Mouse (Mus musculus): ENCODE measurements around the gene Kcnj1. TPM values are rescaled to one million over a fixed set of nuclear protein-coding genes. Genes with fewer than 3 reads are reported as not detected.

Kcnj1 gene
- total RNA-seq, 1 experiment from 2014 or later = not detected

DNA sequence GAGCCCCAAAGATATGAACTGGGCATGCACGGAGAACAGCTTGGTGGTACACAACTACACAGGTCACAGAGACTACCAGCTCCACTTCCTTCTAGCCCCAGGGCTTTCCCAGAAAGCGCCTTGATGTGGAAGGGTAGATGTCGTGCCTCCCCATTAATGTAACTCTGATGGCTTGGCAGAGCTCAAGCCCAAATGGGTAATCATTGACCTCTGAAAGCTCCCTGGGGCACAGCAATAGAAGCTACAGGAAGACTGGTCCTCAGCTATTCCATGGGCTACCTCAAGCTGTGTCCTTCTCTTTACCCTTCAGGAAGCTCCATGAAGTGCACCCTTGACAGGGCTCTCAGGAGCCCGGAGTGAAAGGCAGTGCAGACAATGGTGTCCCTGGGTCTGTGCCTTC lies 12.6 kb downstream of the Kcnj1 start:
- no peak for ATAC-seq (replicated peaks in 1 of 2; ENCODE audit: insufficient read depth in 1 of 2, low FRiP score in 2 of 2, low TSS enrichment in 1 of 2, low read depth in 1 of 2, poor library complexity in 2 of 2, severe bottlenecking in 2 of 2)

DNA sequence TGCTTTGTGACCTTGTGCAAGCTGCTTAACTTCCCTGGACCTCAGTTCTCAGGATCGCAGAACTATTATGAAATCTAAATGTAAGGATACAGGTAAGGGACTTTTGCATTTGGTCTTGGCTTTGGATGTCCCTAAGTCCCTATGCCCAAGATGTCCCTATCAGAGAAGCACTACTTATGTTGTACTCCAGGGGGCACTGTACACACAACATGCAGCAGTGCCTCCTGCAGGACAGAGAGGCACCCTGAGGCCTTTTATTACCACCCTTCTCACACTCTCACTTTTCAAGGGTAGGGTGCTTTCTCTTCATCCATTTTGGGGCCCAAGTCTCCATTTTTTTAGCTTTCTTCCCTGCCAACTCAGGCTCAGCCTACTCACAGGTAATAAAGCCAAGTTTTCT lies 15.8 kb downstream of the Kcnj1 start:
- ATAC-seq (replicated peaks in 1 of 2; ENCODE audit: insufficient read depth in 1 of 2, low FRiP score in 2 of 2, low TSS enrichment in 1 of 2, low read depth in 1 of 2, poor library complexity in 2 of 2, severe bottlenecking in 2 of 2) = peak in 1 of 2 experiments; percentile 49; a peak in 1 of 4 replicates

DNA sequence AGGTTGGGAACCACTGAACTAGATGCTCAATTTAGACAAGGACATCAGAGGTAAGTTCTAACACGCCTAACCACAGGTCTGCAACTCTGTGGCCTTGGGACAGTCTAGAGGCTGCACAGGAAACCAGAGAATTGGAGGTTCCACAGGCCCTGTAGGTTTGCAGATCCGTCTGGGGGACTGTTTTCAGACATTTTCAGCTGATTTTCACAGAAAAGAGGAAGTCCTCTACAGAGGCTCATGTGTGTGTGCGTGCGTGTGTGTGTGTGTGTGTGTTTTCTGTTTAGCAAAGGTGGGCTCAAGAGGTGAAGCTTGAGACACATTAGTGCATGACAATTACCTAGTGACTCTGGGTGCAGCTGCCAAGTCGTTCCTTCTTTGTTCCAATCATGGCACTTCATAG lies 18.8 kb downstream of the Kcnj1 start:
- ATAC-seq (replicated peaks in 1 of 2; ENCODE audit: insufficient read depth in 1 of 2, low FRiP score in 2 of 2, low TSS enrichment in 1 of 2, low read depth in 1 of 2, poor library complexity in 2 of 2, severe bottlenecking in 2 of 2) = peak; percentile 73 to 87

DNA sequence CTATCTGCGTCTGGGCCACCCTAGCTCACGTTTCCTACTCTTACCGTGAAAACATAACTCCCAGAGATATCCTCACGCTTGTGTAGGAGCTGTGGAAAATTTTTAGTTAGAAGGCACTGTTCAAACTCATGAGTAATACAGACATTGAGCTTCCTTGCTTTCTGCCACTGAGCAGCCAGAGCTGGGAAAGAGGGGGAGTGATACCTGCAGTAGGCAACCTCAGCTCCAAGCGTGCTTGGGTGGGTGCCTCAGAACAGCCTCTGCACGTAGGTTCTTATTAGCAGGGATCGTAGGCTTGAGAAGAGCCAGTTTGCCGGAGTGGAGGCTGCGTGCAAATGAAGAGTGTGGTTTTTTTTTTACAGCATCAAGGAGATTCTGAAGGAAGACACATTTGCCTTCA lies 19.4 kb downstream of the Kcnj1 start:
- no peak for ATAC-seq (replicated peaks in 1 of 2; ENCODE audit: insufficient read depth in 1 of 2, low FRiP score in 2 of 2, low TSS enrichment in 1 of 2, low read depth in 1 of 2, poor library complexity in 2 of 2, severe bottlenecking in 2 of 2)

DNA sequence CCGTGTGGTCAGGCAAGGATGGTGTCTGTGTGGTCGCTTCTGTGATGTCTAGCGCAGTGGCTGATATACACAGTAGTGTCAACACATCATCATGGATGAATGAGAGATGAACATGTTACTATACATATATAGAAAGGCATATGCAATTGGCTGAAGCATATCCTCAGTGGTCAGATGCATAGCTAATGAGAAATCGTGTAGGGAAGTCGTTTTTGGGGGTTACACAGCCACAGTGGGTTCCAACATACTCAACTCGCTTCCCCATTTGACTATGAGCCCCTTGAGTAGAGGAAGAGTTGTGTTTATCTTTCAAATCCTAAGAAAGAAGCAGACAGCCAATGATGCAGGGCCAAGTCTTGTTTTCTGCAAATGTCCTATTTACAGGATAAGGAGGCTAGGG lies 20.4 kb downstream of the Kcnj1 start:
- ATAC-seq (replicated peaks in 1 of 2; ENCODE audit: insufficient read depth in 1 of 2, low FRiP score in 2 of 2, low TSS enrichment in 1 of 2, low read depth in 1 of 2, poor library complexity in 2 of 2, severe bottlenecking in 2 of 2) = no peak

DNA sequence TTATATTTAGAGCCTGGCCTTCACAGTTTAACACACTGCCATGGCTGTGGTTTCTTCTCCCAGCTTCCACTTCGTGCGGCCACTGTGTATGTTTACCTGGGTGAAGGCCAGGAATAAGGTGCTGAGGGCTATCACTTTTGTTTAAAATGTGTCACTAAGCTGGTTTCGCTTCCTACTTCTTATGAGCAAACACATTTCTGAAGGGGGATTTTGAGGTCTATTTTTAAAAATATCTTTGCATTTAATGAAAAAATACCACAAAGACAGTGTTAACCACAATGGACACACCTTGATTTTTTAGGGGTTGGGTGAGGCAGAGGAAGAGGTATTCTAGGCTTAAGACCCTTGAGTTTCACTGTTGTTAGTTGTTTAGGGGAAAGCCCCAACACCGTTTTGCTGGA lies 22.5 kb downstream of the Kcnj1 start:
- no peak for ATAC-seq (replicated peaks in 1 of 2; ENCODE audit: insufficient read depth in 1 of 2, low FRiP score in 2 of 2, low TSS enrichment in 1 of 2, low read depth in 1 of 2, poor library complexity in 2 of 2, severe bottlenecking in 2 of 2)

DNA sequence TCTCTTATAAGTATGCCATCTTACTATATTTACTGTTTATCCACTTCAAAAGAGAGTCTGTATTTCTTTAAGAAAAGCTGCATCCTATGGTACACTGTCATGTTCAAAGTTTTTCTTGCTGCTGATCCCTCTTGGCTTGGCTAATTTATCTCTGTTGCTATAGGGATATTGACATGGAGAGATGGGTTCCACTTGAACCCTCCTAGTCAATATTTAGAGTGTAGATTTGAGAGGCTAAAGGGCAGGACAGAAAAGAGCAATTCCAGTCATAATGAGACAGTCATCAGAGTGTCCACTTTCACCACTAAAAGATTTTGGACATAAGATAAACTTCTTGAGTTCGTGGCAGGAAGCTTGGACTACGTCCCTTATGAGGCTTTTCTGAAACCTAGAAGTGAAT lies 27.9 kb downstream of the Kcnj1 start:
- no peak for ATAC-seq (replicated peaks in 1 of 2; ENCODE audit: insufficient read depth in 1 of 2, low FRiP score in 2 of 2, low TSS enrichment in 1 of 2, low read depth in 1 of 2, poor library complexity in 2 of 2, severe bottlenecking in 2 of 2)

DNA sequence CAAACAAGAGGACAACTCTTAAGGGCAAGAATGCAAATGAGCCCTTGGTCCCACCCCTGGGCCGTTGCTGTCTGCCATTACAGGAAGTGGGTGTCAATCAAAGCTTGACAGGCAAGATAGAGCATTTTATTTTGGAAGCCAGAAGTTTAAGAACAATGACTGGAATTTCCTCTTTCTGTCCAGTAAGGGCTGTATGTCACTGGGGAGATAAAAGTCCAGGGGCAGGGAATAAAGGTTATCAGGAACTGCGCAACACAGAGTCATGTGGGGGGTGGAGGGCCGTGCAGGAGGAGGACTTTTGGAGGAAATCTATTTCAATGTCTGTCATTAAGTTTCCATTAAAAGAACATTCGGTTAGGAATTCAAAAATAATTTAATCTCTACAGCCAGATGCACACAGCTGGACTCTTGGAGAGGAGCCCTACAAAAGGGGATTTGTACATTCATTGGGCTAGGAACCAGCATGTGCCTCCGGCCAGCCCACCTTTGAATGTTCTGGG lies 28.4 kb downstream of the Kcnj1 start:
- ATAC-seq (replicated peaks in 1 of 2; ENCODE audit: insufficient read depth in 1 of 2, low FRiP score in 2 of 2, low TSS enrichment in 1 of 2, low read depth in 1 of 2, poor library complexity in 2 of 2, severe bottlenecking in 2 of 2) = peak in 1 of 2 experiments; percentile 52; a peak in 3 of 4 replicates

DNA sequence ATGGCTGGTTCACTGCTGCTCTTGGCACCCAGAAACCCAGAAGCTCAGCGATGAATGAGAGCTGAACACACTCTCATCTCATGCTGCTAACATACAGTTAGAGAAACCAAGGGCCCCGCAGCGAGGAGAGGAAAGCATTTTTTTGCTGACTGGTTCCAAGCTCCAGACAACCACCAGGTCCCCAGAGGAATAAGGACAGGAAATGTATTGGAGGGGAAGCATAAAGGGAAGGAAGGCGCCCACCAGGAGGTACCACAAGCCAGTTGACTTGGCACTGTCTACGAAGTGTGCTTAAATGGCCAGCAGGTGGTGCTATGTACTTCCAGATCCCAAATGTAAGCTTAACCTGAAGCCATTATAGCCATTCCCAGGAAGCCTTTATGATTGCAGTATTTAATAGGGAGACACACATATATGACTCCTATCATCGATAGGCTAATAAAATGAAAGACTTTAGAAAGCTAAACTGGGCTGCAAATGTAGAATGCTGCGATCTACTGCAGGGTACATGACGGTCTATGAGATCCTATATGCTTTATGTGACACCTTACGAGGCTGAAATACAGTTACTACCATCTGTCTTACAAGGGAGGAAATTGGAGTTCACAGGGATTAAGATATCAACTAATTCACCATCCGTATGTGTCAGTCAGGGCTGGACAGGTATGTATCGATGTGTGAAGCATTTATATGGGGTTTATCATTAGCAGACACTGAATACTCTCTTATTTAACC lies 33.1 kb downstream of the Kcnj1 start:
- peak; percentile 71 to 77 for ATAC-seq (replicated peaks in 1 of 2; ENCODE audit: insufficient read depth in 1 of 2, low FRiP score in 2 of 2, low TSS enrichment in 1 of 2, low read depth in 1 of 2, poor library complexity in 2 of 2, severe bottlenecking in 2 of 2)

DNA sequence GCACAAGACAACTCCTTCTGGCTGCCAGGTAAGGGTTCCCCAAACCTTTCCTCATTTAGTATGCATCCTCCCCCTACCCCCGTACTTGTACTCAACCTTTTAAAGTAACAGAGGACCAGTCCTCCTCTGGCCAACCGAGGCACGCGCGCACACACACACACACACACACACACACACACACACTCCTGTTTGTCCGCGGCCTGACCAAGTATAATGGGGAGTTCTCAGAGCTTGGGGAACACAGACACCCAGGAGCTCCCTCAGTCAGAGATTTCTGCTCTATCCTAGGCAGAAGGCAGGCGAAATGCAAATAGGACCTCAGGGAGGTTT lies 36.4 kb downstream of the Kcnj1 start:
- ATAC-seq (replicated peaks in 1 of 2; ENCODE audit: insufficient read depth in 1 of 2, low FRiP score in 2 of 2, low TSS enrichment in 1 of 2, low read depth in 1 of 2, poor library complexity in 2 of 2, severe bottlenecking in 2 of 2) = no peak

DNA sequence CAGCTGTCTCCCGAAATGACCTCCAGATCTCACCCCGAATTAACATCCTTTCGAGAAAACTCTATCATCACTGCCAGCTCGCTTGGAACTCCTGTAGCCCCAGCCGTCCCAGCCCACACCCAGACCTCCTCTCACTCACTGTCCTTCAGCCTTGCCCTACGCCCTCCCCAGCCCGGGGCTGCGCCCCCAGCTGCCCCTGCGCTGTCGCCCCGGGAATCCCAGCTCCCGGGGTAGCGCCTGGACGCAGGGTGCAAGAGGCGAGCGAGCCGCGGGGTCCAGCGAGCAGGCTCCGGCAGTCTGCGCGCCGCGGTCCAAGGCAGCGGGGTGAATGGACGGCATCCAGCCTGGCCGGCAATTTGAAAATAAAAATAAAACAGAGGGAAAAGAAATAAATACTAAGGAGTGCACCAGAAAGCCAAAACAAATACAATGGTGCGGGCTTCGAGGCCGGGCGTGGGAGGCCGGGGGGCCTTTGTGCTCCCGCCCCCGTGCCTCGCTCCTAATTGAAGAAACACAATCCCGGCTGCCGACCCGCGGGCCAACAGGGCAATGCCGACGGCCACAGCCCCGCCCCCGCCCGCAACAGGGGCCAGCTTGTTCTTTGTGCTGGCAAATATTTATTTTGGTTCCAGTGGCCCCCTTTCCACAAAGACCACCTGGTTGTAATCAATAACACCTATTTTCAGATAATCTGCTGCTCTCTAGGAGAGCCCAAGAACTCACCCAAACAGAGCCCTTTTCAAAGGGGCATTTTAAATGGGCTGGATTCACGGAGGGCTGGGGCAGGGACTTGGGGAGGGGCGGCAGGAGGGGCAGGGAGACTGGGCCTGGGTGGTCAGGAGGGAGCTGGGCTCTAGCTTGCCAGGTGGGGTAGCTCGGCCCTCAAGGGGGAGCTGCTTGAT lies 37.0 kb downstream of the Kcnj1 start:
- ATAC-seq (replicated peaks in 1 of 2; ENCODE audit: insufficient read depth in 1 of 2, low FRiP score in 2 of 2, low TSS enrichment in 1 of 2, low read depth in 1 of 2, poor library complexity in 2 of 2, severe bottlenecking in 2 of 2) = 0 out of 4 replicates have a peak, but pooled peaks of 1 of the 2 experiments have one; percentile 25

DNA sequence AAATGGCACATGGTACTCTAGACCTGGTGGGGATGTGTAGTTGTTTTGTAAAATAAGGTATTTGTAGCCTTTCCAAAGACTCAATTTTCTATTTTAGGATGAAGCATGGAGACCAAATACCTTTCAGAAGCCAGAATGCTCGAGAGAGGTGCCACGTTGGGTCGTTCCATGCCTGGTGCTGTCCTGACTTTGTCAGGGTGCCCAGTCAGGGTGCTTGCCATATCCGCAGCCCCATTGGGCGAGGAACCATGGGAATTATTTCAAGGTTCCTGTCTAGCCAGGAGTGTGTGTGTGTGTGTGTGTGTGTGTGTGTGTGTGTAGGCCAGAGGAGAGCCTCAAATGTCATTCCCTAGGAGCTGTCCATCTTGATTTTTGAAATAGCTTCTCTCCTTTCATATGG lies 38.4 kb downstream of the Kcnj1 start:
- no peak for ATAC-seq (replicated peaks in 1 of 2; ENCODE audit: insufficient read depth in 1 of 2, low FRiP score in 2 of 2, low TSS enrichment in 1 of 2, low read depth in 1 of 2, poor library complexity in 2 of 2, severe bottlenecking in 2 of 2)

DNA sequence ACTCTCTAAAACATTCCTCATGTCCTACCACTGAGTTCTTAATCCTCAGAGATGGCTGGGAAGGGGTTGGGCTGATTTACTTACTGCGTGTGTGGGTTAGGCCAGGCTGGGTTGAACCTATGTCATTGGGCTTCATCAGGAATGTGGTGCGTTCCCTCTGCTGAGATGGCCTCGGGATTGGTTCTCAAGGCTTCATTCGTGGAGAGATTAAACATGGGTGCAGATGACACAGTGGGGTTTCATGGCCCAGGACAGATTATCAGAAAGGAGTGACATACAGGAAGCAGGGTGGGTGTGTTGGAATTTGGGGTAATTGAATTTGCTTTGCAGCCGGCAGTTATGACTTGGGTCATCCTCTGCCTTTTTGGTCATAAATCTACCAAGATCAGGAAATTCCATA lies 39.2 kb downstream of the Kcnj1 start:
- no peak for ATAC-seq (replicated peaks in 1 of 2; ENCODE audit: insufficient read depth in 1 of 2, low FRiP score in 2 of 2, low TSS enrichment in 1 of 2, low read depth in 1 of 2, poor library complexity in 2 of 2, severe bottlenecking in 2 of 2)

DNA sequence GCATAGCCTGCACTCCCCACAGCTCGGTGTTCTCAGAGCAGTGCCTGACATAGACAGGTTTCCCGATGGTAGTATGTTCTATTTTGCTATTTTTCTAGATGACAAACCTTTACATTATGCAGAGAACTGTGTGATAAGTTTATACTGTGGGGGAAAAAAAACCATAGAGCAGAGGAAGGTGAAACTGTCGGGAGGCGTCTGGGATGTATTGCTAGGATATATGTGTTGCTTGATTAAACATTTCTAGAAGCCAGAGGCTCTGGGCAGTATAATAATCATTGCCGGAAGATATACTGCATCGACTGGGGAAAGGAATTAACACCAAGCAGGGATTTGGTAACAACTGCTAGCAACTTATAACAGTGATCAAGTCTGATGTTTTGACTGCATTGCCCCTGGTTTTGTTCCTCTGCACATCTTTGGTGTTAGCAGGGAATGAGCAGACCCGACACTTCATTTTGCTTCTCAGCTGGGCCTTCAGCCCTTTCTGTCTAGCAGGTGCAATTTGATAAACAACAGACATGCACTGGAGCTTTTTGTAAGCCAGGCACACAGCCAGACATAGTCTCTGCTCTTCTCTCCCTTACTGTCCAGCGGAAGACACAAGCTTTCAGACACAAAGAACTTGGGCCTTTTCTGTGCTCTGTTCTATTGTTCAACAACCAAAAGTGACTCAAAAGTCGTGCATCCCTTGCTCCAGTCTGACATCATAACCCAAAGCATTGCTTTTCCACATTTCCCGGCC lies 40.7 kb downstream of the Kcnj1 start:
- ATAC-seq (replicated peaks in 1 of 2; ENCODE audit: insufficient read depth in 1 of 2, low FRiP score in 2 of 2, low TSS enrichment in 1 of 2, low read depth in 1 of 2, poor library complexity in 2 of 2, severe bottlenecking in 2 of 2) = no peak

DNA sequence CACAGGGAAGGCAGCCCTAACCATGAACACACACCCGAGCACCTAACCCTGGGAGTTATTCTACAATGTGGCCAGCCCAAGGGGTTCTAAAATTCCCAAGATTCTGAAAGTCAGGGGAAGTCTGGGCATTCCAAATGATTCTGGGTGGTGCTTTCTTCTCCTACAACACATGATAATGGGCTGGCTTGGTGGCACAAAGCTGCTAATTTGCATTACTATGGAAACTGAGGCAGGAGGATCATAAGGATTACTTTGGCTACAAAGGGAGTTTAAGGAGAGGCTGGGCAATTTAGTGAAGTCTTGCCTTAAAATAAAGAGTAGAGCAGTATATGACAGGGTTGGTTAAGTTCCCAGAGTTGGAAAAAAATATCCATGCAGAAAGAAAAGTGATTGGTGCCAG lies 42.7 kb downstream of the Kcnj1 start:
- ATAC-seq (replicated peaks in 1 of 2; ENCODE audit: insufficient read depth in 1 of 2, low FRiP score in 2 of 2, low TSS enrichment in 1 of 2, low read depth in 1 of 2, poor library complexity in 2 of 2, severe bottlenecking in 2 of 2) = no peak

DNA sequence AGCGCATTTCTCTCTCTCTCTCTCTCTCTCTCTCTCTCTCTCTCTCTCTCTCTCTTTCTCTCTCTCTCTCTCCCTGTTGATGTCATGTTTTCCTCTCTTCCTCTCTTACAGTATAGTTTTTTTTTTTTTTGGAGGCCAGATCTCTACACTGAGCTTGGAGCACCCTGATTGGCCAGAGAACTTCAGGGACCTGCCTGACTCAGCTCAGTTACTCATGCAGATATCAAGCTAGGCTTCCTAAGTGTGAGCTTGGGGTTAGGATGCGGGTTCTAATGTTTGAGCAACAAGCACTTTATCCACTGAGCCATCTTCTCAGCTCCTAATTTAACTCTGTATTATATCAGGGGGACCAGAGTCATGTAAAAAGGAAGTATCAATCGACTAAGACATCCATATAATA lies 43.7 kb downstream of the Kcnj1 start:
- no peak for ATAC-seq (replicated peaks in 1 of 2; ENCODE audit: insufficient read depth in 1 of 2, low FRiP score in 2 of 2, low TSS enrichment in 1 of 2, low read depth in 1 of 2, poor library complexity in 2 of 2, severe bottlenecking in 2 of 2)

DNA sequence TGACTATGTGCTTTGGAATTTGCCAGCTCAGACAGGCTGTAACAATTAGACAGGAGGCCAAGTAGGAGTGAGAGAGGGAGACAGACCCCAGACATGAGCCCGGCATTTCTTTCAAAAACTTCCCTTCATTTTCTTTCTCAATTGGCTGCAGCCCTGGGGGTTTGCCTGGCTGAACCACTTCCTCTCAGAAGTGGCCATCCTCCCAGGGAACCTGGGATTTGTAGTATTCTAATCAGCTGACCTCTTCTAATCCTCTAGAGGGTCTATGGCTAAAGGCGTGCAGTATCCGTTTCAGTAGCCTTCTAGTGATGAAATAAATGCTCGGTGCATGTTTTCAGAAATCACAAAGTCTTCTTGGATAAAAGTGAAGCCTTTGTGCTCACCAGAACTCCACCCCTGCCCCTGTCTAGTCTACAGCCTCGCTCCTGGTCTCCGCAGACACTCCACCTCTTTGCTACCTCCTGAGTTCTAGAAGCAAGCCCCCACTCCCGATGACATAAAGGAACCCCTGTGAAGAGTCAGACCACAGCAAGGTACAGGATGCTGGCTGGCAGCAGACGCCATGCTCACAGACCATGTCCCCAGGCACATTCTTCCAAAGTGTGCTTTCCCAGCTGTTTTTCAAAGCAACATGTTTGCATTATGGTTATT lies 45.3 kb downstream of the Kcnj1 start:
- ATAC-seq (replicated peaks in 1 of 2; ENCODE audit: insufficient read depth in 1 of 2, low FRiP score in 2 of 2, low TSS enrichment in 1 of 2, low read depth in 1 of 2, poor library complexity in 2 of 2, severe bottlenecking in 2 of 2) = no peak

Data from hematopoietic stem cell, adult 5-6 weeks (primary cell).